Mouse (Mus musculus): ENCODE measurements around the gene Creld2. TPM values are rescaled to one million over a fixed set of nuclear protein-coding genes. Genes with fewer than 3 reads are reported as not detected.

The Creld2 gene
- polyA plus RNA-seq, 1 experiment from 2014 or later = 58.5 TPM

DNA sequence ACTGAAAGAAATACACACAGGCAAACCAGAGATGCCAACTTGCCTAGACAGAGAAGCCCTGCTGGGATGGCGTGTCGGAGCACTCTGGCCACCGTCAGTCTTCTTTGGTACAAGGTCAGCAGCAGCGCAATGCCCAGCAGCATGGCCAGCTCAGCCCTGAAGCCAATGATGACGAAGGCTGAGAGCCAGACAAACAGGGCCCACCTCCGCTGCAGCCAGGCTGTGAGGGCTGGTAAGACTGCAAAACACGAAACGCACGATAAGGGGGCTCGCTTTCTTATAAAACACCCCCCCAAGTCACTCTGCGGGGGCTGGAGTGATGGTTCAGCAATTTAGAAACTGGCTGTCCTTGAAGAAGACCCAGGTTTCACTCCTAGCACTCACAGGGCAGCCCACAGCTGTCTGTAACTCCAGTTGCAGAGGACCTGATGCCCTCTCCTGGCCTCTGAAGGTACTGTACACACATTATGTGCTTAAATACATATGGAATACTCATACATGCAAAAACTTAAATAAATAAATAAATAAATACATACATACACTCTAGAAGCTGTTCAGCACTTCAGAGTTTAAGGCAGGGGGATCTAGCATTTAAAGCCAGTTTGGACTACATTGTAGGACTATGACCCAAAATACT, 4.9 kb upstream of the Creld2 start:
- no peak for ATAC-seq (replicated peaks)
- Histone ChIP-seq H3K27ac (replicated peaks) (no peak overlapping the region), H3K36me3 (peaks cover 27% of the 10 kb centered on the region; the same call in 1 of the 2 replicates), H3K9ac (replicated peaks) (no peak overlapping the region), H3K4me1 (peaks cover 9% of the 10 kb centered on the region), H3K9me3 (no peaks in the 10 kb centered on the region), H3K27me3 (no peaks in the 10 kb centered on the region), H3K4me3 (no peak overlapping the region), H3K4me2 (replicated peaks) (no peak overlapping the region)
- 96% methylated on average over 11 of the region's 11 CpGs for WGBS

- peaks cover 27% of the 10 kb centered on the region; the same call in 1 of the 2 replicates for H3K36me3 ChIP-seq
- H3K27ac ChIP-seq (replicated peaks) = no peak overlapping the region
- no peak overlapping the region for H3K4me3 ChIP-seq
- WGBS = 88% methylated on average over 6 of the region's 6 CpGs
- H3K4me1 ChIP-seq = peaks cover 13% of the 10 kb centered on the region
- no peak overlapping the region for H3K4me2 ChIP-seq (replicated peaks)
- no peak overlapping the region for H3K9ac ChIP-seq (replicated peaks)
- no peaks in the 10 kb centered on the region for H3K9me3 ChIP-seq
- ATAC-seq (replicated peaks) = no peak
- H3K27me3 ChIP-seq = no peaks in the 10 kb centered on the region
These were observed 4.2 kb upstream of the Creld2 start for GRCm38 (mm10) chr15:88815196-88815700.

GRCm38 (mm10) chr15:88819906-88820303, 459 bp downstream of the Creld2 start:
- H3K36me3 ChIP-seq = peaks cover 35% of the 10 kb centered on the region
- no peaks in the 10 kb centered on the region for H3K9me3 ChIP-seq
- peak overlapping the region; percentile 86 for H3K4me3 ChIP-seq
- H3K9ac ChIP-seq (replicated peaks) = peak overlapping the region; percentile 74
- WGBS = under 1% methylated on average over 23 of the region's 23 CpGs
- peaks cover 28% of the 10 kb centered on the region for H3K4me1 ChIP-seq
- H3K27ac ChIP-seq (replicated peaks) = peak overlapping the region; percentile 53
- H3K27me3 ChIP-seq = no peaks in the 10 kb centered on the region
- no peak for ATAC-seq (replicated peaks)
- peak overlapping the region; percentile 77 for H3K4me2 ChIP-seq (replicated peaks)

DNA sequence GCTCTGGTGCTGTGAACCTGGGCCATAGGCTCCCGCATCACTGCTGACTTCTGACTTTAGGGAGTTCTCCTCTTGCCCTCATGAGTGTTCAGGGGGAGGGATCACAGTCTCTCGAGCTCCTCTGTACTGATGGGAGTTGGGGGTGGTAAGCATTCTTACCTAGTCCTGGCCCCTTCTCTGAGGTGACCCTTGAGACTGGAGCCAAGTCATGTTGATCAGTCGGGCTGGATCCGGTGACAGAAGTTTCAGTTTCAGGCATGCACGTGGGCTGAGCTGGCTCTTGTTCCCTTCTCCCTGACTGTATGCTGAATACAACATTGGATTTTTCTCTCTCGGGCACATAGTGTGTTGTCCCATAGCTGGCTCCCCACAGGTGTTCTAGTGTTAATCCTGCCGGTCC, 2.0 kb downstream of the Creld2 start:
- no peak overlapping the region for H3K4me2 ChIP-seq (replicated peaks)
- ATAC-seq (replicated peaks) = no peak
- peaks cover 28% of the 10 kb centered on the region for H3K4me1 ChIP-seq
- H3K9me3 ChIP-seq = no peaks in the 10 kb centered on the region
- H3K27ac ChIP-seq (replicated peaks) = no peak overlapping the region
- H3K36me3 ChIP-seq = peaks cover 33% of the 10 kb centered on the region
- no peak overlapping the region for H3K9ac ChIP-seq (replicated peaks)
- H3K27me3 ChIP-seq = no peaks in the 10 kb centered on the region
- no peak overlapping the region for H3K4me3 ChIP-seq
- 85% methylated on average over 7 of the region's 7 CpGs for WGBS

- H3K27ac ChIP-seq (replicated peaks) = no peak overlapping the region
- H3K36me3 ChIP-seq = peaks cover 36% of the 10 kb centered on the region
- H3K9me3 ChIP-seq = no peaks in the 10 kb centered on the region
- H3K27me3 ChIP-seq = no peaks in the 10 kb centered on the region
- ATAC-seq (replicated peaks) = no peak
- H3K4me2 ChIP-seq (replicated peaks) = no peak overlapping the region
- 92% methylated on average over 7 of the region's 7 CpGs for WGBS
- peaks cover 28% of the 10 kb centered on the region for H3K4me1 ChIP-seq
- no peak overlapping the region for H3K4me3 ChIP-seq
- no peak overlapping the region for H3K9ac ChIP-seq (replicated peaks)
These were observed 3.1 kb downstream of the Creld2 start for GRCm38 (mm10) chr15:88822513-88822912.

DNA sequence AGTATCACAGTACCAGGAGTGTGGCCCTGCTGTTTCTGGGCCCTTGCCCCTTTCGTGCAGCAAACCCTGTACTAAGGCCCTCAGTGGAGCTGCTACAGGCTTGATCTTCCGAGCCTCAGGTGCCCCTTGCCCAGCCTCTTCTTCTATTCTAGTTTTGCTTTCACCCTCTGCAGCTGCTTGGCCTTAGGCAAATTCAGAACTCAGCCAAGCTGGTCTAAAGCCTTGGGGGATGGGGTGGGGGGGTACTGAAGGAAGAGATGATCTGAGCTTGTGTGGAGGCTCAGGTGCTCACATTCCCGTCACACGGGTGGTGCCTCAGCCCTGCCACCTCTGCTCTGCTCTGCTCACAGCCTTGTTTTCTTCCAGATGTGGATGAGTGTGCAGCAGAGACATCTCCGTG, 3.9 kb downstream of the Creld2 start:
- ATAC-seq (replicated peaks) = no peak
- no peak overlapping the region for H3K4me3 ChIP-seq
- H3K9me3 ChIP-seq = no peaks in the 10 kb centered on the region
- H3K27me3 ChIP-seq = no peaks in the 10 kb centered on the region
- no peak overlapping the region for H3K4me2 ChIP-seq (replicated peaks)
- H3K9ac ChIP-seq (replicated peaks) = no peak overlapping the region
- no peak overlapping the region for H3K27ac ChIP-seq (replicated peaks)
- peaks cover 22% of the 10 kb centered on the region for H3K4me1 ChIP-seq
- WGBS = 91% methylated on average over 5 of the region's 5 CpGs
- peaks cover 36% of the 10 kb centered on the region for H3K36me3 ChIP-seq

DNA sequence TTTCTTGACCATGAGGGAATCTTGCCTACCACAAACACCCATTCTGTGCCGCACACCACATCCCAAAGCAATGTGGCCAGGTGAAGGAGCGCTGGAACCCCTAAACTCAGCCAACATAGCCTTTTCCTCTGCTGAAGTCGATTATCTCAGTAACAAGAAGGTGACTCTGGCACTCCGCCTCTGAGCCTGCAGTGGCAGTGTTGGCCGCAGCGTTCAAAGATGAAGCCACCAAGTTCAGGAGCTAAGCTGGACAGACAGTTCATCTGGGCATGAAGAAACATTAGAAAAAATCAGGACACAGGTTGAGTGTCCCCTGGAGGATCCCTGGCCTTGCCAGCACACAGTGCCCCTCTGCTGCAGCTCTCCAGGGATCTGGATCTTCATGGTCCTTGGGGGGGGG, 8.0 kb downstream of the Creld2 start:
- no peak for ATAC-seq (replicated peaks)
- no peak overlapping the region for H3K27ac ChIP-seq (replicated peaks)
- H3K36me3 ChIP-seq = peaks cover 29% of the 10 kb centered on the region
- H3K4me1 ChIP-seq = 0 out of 2 replicates have a peak, but pooled peaks cover 4% of the 10 kb centered on the region
- H3K4me3 ChIP-seq = no peak overlapping the region
- H3K27me3 ChIP-seq = no peaks in the 10 kb centered on the region
- H3K4me2 ChIP-seq (replicated peaks) = no peak overlapping the region
- no peak overlapping the region for H3K9ac ChIP-seq (replicated peaks)
- H3K9me3 ChIP-seq = no peaks in the 10 kb centered on the region
- 95% methylated on average over 6 of the region's 6 CpGs for WGBS

GRCm38 (mm10) chr15:88827991-88828799, 8.7 kb downstream of the Creld2 start:
- no peak overlapping the region for H3K9ac ChIP-seq (replicated peaks)
- H3K4me2 ChIP-seq (replicated peaks) = no peak overlapping the region
- no peaks in the 10 kb centered on the region for H3K9me3 ChIP-seq
- WGBS = 25% methylated on average over 9 of the region's 9 CpGs
- peak; percentile 29; the same call in 1 of the 2 replicates for ATAC-seq (replicated peaks)
- H3K4me3 ChIP-seq = no peak overlapping the region
- no peaks in the 10 kb centered on the region for H3K27me3 ChIP-seq
- peaks cover 26% of the 10 kb centered on the region for H3K36me3 ChIP-seq
- H3K4me1 ChIP-seq = 0 out of 2 replicates have a peak, but pooled peaks cover 4% of the 10 kb centered on the region
- no peak overlapping the region for H3K27ac ChIP-seq (replicated peaks)

DNA sequence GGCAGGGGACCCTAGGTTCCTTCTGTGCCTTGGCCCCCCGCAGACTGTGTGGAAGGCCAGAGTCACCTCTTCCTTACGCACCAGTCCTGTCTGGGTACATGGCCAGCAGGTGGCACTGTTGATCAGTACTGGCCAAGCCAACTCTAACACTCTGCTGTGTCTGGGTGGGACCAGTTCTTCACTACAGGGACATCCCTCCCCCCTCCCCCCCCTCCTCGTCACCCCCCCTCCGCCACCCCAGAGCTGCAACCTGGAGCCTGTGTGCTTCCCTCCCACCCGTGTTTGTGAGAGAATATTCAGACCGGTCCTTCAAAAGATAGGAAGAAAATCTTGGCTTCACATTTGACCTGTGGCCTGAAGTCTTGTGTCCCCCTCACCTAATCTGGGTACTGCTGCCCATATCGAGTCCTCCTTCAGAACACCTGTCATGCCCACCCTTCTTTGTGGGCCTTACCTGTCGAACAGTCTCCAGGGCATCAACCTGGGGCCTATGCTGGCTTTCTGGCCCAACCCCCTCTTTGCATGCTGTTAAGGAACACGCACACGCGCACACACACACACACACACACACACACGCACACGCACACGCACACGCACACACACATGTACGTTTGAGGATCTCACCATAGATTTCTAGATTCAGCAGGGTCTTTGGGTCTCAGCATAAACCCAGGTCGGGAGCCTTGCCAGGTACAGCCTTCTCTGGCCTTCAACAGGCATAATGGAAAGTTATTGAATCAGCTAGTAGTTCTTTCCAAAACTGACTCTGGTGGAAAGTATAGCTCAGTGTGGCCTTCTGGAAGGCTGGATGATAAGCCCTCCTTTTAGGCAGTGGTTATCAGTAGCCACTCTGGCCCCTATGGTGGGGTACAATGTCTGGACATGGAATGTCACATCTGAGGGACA, 9.6 kb downstream of the Creld2 start:
- Histone ChIP-seq H3K4me1 (0 out of 2 replicates have a peak, but pooled peaks cover 4% of the 10 kb centered on the region), H3K9me3 (no peaks in the 10 kb centered on the region), H3K27ac (replicated peaks) (no peak overlapping the region), H3K4me3 (no peak overlapping the region), H3K36me3 (peaks cover 20% of the 10 kb centered on the region), H3K4me2 (replicated peaks) (no peak overlapping the region), H3K9ac (replicated peaks) (no peak overlapping the region), H3K27me3 (no peaks in the 10 kb centered on the region)
- 59% methylated on average over 16 of the region's 17 CpGs for WGBS
- ATAC-seq (replicated peaks) = peak; percentile 90

- Histone ChIP-seq H3K9ac (replicated peaks) (no peak overlapping the region), H3K4me3 (no peak overlapping the region), H3K4me1 (0 out of 2 replicates have a peak, but pooled peaks cover 4% of the 10 kb centered on the region), H3K9me3 (no peaks in the 10 kb centered on the region), H3K36me3 (peaks cover 12% of the 10 kb centered on the region), H3K27ac (replicated peaks) (no peak overlapping the region), H3K4me2 (replicated peaks) (no peak overlapping the region), H3K27me3 (no peaks in the 10 kb centered on the region)
- ATAC-seq (replicated peaks) = no peak
- WGBS = 74% methylated on average over 6 of the region's 6 CpGs
These were observed 10.5 kb downstream of the Creld2 start for GRCm38 (mm10) chr15:88829791-88830440.

GRCm38 (mm10) chr15:88830696-88831095, 11.2 kb downstream of the Creld2 start:
- Histone ChIP-seq H3K27ac (replicated peaks) (no peak overlapping the region), H3K36me3 (peaks cover 4% of the 10 kb centered on the region; the same call in 1 of the 2 replicates), H3K9me3 (no peaks in the 10 kb centered on the region), H3K4me2 (replicated peaks) (no peak overlapping the region), H3K9ac (replicated peaks) (no peak overlapping the region), H3K4me1 (0 out of 2 replicates have a peak, but pooled peaks cover 4% of the 10 kb centered on the region), H3K4me3 (no peak overlapping the region), H3K27me3 (no peaks in the 10 kb centered on the region)
- 80% methylated on average over 5 of the region's 5 CpGs for WGBS
- no peak for ATAC-seq (replicated peaks)
